Mouse (Mus musculus): ENCODE measurements at regions not wholly inside any gene's neighbourhood (a gene's known extent, or its start where the extent isn't known, plus 50 kb on each side); places are given as distances from the start of the nearest gene placed in this dataset.

DNA sequence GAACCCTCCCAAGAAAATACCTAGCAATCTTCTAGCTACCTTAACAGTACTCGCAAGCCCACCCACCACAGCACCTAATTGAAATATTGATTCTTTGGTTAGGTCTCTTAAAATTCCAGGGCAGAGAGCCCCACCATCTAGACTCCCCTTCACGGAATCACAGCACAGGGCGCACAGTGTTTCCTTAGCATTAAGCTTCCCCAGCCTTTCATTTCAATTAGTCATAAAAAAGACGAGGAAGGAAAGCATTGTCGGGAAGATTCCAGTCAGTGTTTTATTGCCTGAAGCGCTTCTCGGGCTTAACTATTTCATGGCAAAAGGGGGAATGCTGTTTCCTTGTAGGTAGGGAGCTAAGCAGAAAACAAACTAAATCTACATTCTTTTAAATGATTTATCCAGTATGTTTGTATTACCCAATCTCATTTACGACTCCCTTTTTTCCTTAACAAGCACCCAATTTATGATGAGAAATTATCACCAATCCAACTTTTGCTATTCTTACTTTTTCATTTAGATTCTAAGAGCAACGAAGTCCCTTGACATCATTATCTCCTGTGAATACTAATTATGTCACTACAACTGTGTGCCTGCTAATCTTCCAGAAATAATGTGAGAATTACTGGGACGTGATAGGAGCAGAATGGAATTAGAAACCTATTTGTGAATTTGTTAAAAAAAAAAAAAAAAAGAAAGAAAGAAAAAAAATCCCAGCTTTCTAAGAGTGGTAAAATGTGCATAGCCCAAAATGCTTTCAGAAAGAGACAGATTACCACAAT is 312.6 kb downstream of the Qdpr start:
- peak; percentile 20 for DNase-seq (ENCODE audit: extremely low read depth, insufficient read length, low spot score)

GRCm38 (mm10) chr5:45136696-45137095 is 313.3 kb downstream of the Qdpr start:
- peak; percentile 55 for DNase-seq (ENCODE audit: extremely low read depth, insufficient read length, low spot score)

DNA sequence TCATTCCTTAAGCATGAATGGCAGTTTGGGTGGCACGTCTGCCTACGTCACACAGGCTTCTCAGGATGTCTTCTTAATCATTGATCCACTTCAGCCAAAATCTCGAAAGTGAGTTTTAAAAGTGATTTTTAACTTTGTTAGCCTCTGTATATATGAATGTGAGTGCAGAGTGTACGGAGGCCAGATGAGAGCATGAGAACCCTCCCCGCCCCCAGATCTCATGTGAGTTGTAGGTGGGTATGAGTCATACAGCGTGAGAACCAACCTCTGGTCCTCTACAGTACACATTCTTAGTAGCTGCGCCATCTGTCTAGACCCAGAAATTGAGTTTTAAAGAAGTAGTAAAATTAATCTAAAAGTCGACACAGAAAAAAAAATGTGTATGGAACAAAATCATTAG is 322.1 kb downstream of the Qdpr start:
- DNase-seq (ENCODE audit: extremely low read depth, insufficient read length, low spot score) = peak; percentile 58

GRCm38 (mm10) chr5:45121751-45122280 is 322.3 kb upstream of the Ldb2 start:
- no peak for DNase-seq (ENCODE audit: extremely low read depth, insufficient read length, low spot score)

DNA sequence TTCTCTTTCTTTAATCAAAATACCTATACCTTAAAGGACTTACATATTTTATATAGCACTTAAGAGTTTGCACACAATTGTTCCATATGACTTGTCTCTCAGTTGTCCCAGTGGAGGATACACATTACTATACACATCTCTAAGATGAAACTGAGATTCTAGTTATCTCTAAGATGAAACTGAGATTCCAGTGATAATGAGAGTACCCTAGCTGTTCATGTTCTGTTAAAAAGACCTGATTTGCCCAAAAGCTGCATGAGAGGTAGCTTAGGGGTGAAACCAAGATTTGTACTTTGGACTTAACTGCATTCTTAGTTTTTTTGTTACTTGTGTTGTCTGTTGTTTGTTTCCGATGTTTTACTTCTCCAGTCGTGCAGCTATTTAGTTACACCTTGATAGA is 320.3 kb upstream of the Ldb2 start:
- DNase-seq (ENCODE audit: extremely low read depth, insufficient read length, low spot score) = no peak

GRCm38 (mm10) chr5:45111246-45111645 is 311.8 kb upstream of the Ldb2 start:
- DNase-seq (ENCODE audit: extremely low read depth, insufficient read length, low spot score) = no peak

- DNase-seq (ENCODE audit: extremely low read depth, insufficient read length, low spot score) = no peak
Observed at GRCm38 (mm10) chr5:45110797-45111196, 311.3 kb upstream of the Ldb2 start.

- no peak for DNase-seq (ENCODE audit: extremely low read depth, insufficient read length, low spot score)
Observed at GRCm38 (mm10) chr5:45105236-45105816, 305.8 kb upstream of the Ldb2 start.

DNA sequence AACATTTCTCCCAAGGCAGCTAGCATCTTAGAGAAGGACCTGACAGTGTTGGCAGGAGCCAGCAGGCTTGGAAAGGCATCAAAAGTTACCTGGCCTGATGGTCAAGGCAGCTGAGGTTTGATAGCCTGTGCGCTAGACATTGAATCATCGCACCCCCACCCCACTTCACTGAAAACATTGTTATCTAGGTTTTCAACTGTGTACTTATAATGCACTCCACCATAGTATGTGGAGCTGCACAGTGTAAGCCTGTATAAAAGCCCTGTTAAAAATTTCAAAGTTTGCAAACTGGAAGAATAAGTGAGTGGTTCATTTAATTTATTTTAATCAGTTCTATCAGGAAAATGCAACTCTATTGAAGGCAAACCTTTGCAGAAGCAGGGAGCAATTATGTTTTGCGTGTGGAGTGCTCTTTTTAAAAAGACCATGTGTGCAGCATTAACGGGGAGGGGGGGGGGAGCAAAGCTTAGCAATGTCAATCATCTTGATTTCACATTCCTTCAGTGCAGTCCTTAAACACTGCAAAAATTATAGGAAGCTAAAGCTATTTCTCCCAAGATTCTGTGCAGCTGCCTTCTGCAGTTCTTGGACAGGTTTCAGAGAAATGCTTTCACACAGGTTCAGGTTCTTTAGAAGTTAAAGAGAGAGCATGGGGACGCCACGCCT is 304.4 kb upstream of the Ldb2 start:
- no peak for DNase-seq (ENCODE audit: extremely low read depth, insufficient read length, low spot score)

GRCm38 (mm10) chr5:45102661-45103060 is 303.2 kb upstream of the Ldb2 start:
- DNase-seq (ENCODE audit: extremely low read depth, insufficient read length, low spot score) = peak; percentile 27

DNA sequence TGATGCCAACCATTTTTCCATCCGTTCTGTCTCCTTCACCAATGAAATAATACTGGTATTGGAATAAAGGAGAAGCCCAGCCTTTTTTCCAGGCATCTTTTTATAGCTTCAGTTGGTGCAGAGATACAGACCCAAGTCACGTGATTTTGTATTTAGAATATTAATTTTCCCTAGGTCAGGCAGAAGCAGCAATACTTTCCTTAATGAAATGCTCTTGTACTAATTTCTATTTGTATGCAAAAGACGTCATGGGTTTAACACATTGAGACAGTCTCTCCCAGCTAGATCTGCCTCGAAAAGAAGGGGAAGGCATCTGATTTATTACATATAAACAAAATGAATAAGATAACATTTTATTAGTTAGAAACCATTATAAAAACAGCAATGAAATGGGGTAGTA is 302.3 kb upstream of the Ldb2 start:
- DNase-seq (ENCODE audit: extremely low read depth, insufficient read length, low spot score) = no peak

DNA sequence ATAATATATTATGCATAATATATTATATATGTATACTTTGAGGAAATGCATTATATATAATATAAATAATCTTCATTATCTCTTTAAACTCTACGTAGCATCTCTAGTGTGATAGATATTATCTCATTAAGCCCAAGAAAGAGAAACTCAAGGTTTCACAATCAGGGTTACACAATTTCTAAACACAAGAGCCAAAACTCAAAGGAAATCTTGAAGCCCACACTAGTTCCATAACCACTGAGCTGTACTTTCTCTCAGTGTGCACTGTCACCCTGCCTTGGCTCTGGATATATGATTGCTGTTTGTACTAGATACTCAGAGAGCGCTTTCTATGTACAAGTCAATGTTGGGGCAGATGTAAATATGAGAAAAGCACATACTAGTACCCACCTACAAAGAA is 299.6 kb upstream of the Ldb2 start:
- no peak for DNase-seq (ENCODE audit: extremely low read depth, insufficient read length, low spot score)

DNA sequence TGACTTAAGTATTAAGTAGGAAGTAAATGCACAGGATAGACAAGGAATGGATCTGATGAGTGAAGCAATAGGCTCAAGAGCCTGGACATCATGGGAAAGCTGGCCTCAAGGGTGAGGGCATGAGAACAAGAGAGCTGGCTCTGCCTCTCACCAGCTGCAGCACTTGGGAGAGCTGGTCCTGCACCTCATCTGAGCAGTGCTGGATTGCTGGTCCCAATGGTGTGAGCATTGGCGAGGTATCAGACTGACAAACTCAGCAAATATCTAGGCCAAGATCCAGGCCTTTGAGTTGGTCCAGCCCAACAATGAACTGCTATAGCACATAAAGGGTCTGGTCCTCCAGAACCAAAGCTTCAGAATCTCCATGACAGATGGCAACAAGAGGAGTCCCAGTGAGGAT is 298.5 kb upstream of the Ldb2 start:
- DNase-seq (ENCODE audit: extremely low read depth, insufficient read length, low spot score) = no peak

DNA sequence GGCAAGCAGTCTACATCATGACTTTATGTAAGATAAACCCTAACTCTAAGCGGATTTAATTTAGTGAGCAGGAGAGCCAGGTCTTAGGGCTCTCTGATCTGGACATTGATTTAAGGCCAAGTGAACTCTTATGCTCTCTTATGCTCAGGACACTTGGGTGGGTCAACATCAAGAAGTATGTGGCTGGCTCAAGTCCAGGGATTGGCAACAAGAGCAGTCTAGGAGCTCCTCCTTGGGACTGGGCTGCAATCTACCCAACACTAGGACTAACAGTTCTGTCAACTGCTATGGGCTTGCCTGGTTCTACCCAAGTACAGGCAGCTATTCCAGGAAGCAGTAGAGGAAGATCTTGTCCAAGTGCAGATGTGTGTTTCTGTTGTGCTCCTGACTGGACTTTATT is 285.3 kb upstream of the Ldb2 start:
- DNase-seq (ENCODE audit: extremely low read depth, insufficient read length, low spot score) = no peak

- DNase-seq (ENCODE audit: extremely low read depth, insufficient read length, low spot score) = peak; percentile 7
Observed at GRCm38 (mm10) chr5:45082601-45083000, 283.1 kb upstream of the Ldb2 start.

DNA sequence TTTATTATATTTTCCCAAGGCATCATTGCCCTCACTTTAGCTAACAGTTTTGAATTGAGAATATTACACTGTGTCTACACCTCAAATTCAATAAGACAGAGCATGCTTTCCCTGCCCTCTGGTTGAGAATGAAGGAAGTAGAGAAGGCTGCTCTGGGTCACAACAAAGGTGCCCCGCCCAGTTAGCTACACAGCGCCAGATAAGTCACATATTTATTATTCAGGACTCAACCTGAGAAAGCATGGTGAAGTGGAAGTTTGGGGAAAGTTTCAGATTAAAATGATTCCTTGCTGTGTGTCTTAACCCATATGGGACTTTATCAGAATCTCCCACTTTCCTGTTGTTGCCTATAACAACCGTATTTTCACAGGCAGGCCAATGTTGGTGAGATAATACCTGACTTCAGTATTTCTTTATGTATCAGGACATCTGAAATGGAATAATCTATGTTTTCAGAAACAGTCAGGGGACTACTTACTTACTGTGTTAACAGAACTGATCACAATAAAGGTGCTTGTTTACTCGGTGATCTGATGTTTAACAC is 276.9 kb upstream of the Ldb2 start:
- no peak for DNase-seq (ENCODE audit: extremely low read depth, insufficient read length, low spot score)

- no peak for DNase-seq (ENCODE audit: extremely low read depth, insufficient read length, low spot score)
Observed at GRCm38 (mm10) chr5:45075195-45075594, 275.7 kb upstream of the Ldb2 start.

GRCm38 (mm10) chr5:45072529-45072928 is 273.0 kb upstream of the Ldb2 start:
- DNase-seq (ENCODE audit: extremely low read depth, insufficient read length, low spot score) = no peak

GRCm38 (mm10) chr5:45065917-45066699 is 266.6 kb upstream of the Ldb2 start:
- no peak for DNase-seq (ENCODE audit: extremely low read depth, insufficient read length, low spot score)

DNA sequence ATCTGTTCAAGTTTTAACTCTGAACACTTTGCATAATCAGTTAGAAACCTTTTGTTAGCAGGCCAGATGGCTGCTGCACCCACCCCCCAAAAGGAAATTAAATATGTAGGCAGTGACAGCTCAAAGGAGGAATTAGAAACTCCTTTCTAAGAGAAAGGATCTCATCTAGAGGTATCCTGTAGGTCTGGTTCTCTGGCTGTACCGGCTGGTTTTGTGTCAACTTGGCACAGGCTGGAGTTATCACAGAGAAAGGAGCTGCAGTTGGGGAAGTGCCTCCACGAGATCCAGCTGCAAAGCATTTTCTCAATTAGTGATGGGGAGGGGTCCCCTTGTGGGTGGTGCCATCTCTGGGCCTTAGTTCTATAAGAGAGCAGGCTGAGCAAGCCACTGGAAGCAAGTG is 263.1 kb upstream of the Ldb2 start:
- DNase-seq (ENCODE audit: extremely low read depth, insufficient read length, low spot score) = no peak

All from 3134 (cell line).